Mouse (Mus musculus) embryonic fibroblast, embryonic 13.5 days (primary cell): ENCODE results near the gene Rflnb.

Experiments
- CTCF ChIP-seq: IDR thresholded peaks from 2 replicates; pipeline ENCODE4 v1.5.1; 2011; ENCODE audit warnings: mild to moderate bottlenecking, control low read depth, low read length, moderate library complexity, borderline replicate concordance; ENCODE audit not compliant: insufficient read depth
- POLR2A ChIP-seq: IDR thresholded peaks from 2 replicates; pipeline ENCODE4 v1.6.1; 2011; ENCODE audit warnings: low read depth, mild to moderate bottlenecking, control low read depth, low read length, moderate library complexity

DNA sequence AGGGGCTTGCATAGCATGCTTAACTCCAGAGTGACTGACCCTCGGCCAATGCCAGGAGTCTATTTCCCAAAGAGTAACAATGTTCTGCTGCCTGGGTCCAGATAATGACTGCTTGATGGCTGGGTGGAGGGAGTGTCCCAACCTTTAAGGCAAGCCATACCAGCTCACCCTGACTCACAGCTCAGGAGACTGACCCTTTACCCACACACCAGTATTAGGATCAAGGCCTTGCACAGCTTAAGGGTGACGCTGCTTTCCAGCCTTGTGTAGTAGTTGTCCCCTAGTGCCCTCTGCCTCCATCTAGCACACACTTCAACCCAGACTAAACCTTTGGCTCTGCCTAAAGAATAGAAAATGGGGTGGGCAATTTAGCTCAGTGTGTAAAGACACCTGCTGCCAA is 19.4 kb downstream of the Rflnb start:
- TF ChIP-seq CTCF (no peak), POLR2A (no peak)
